Mouse (Mus musculus): Measurements from ENCODE around the gene Adprhl1. TPM values are rescaled to one million over a fixed set of nuclear protein-coding genes. Genes with fewer than 3 reads are reported as not detected.
A peak's percentile ranks its signal among the peaks of the same experiment; 100 is the strongest.

Gene Adprhl1
- 0.24 and 1.8 TPM in 2 replicates for polyA plus RNA-seq (2015; fragmentation: Nextera tagmentation; extraction: Ambion mirVana)

DNA sequence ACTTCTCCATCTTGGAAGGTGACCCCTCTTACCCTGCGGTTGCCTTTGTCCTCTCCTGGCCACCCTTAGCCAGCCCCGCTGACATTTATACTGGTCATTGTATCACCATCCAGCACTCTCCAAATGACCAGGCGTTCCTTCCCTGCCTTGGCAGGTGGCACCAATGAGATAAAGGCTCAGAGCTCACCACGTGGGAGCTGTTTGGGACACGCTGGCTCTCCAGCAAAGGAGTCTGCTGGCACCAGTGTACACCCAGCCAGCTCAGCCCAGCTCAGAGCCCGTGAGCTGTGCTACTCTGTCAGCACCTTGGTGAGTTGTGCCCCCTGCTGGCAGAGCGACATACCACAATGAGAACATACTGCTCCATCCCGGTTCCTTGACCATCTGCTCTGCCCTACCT is at the start of gene Adprhl1:
Gene Adprhl1 (minus strand): TSS at position 144 of the 400 bp plus-strand sequence.

DNA sequence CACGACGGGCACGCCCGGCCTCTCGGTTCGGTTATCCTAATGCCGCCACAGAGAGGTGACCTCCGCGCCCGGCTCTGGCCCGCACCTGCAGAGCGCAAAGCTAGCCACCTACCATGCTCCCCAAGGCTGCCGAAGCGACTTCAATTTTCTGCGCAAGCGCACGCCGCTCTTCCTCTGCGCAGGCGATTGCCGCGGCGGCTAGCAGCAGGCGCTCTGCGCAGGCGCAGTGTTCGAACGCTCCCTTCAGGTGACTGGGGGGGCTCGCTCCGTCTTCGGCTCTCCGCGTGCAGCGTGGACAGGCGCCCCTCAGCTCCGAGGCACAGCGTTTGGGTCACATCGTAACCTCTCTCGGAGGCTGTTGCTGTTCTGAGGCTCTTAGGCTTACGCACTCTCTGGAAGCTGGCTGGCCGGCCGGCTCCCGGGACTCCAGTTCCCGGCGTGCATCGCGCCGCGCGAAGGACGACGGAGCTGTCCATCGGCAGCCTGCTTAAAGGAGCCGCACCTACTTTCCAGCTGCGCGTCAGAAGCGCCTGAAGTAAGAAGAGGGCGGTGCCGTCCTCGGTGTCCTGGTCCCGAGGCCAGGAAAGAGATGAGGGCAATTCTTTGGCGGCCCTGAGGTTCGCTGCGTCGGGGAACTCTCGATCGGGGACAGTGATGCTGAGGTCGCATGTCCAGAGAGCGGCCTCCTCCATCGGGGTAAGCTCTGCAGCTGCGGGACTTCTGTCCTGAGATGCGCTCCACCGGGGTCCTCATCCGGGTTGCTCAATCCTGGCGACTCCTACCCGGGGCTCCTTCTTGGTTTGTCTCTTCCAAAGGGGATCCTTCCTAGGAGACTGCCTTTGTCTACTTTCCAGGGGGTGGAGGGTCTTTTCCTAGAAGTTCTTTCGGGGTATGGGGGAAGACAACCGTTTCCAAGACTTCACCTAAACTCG is 34.0 kb upstream of the Adprhl1 start, which contains the start of the genes Dcun1d2 and Tmco3:
Gene Dcun1d2 (minus strand): TSS at position 440 of the 932 bp plus-strand sequence.
Gene Tmco3 (plus strand): TSS at position 499 of the 932 bp plus-strand sequence.

DNA sequence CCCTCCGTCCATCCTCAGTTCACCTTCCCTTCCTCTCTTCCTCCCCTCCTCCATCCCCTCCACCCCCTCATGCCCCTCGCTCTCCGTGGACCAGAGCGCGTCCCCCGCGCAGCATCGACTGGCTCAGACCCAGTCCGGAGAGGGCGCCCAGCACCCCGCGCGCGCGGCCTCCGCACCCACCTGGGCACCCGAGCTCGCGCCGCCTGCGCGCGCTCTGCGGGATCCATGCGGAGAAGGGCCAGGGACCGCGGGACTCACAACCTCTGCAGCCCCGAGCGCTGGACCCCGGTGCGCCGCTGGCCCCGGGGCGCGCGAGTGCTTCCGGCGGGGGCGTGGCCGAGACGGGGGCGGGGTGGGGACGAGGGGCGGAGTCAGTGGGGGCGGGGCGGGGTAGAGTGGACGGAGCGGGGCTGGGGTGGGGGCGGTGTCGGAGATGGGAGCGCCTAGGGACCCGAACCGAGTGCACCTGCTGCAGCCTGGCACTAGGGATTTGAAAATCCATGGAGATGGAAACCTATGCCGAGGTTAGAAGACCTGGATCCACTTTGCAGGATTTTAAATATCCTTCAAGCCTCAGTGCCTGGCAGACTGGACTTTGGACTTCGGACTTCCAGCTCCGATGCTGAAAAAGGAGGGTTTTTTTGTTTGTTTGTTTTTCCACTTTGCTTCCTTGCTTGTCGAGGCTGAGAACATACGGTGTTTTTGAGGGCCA is 53.5 kb downstream of the Adprhl1 start, which contains the start of gene Grtp1:
Gene Grtp1 (minus strand): TSS at position 320 of the 712 bp plus-strand sequence.

Small RNA genes within 50 kb of the gene (microRNA-seq; reads per million reads assigned to microRNA genes)
- gene Mir1968 (ENCODE audit: borderline replicate concordance, insufficient number of aligned reads), result 17.9 reads per million, percentile 24 among the genes with 10 or more reads in this experiment

Other genes starting within 250 kb of the Adprhl1 start
- 0.80 and 1.2 TPM in 2 replicates for gene F7, start 228.1 kb downstream of the Adprhl1 start, polyA plus RNA-seq (2015; fragmentation: Nextera tagmentation; extraction: Ambion mirVana)
- gene F10, start 216.9 kb downstream of the Adprhl1 start, polyA plus RNA-seq (2015; fragmentation: Nextera tagmentation; extraction: Ambion mirVana), result 10.9 and 17.2 TPM in 2 replicates
- 1.6 and 3.1 TPM in 2 replicates for gene Proz, start 193.2 kb downstream of the Adprhl1 start, polyA plus RNA-seq (2015; fragmentation: Nextera tagmentation; extraction: Ambion mirVana)
- gene Pcid2, start 148.7 kb downstream of the Adprhl1 start, polyA plus RNA-seq (2015; fragmentation: Nextera tagmentation; extraction: Ambion mirVana), result 15.3 and 20.3 TPM in 2 replicates
- gene Cul4a, start 148.5 kb downstream of the Adprhl1 start, polyA plus RNA-seq (2015; fragmentation: Nextera tagmentation; extraction: Ambion mirVana), result 65.3 and 129 TPM in 2 replicates
- gene Lamp1, start 95.0 kb downstream of the Adprhl1 start, polyA plus RNA-seq (2015; fragmentation: Nextera tagmentation; extraction: Ambion mirVana), result 295 and 388 TPM in 2 replicates
- gene Grtp1, start 53.5 kb downstream of the Adprhl1 start, polyA plus RNA-seq (2015; fragmentation: Nextera tagmentation; extraction: Ambion mirVana), result 20.5 and 26.6 TPM in 2 replicates
- 11.9 and 17.3 TPM in 2 replicates for gene Dcun1d2, start 34.0 kb upstream of the Adprhl1 start, polyA plus RNA-seq (2015; fragmentation: Nextera tagmentation; extraction: Ambion mirVana)
- 23.1 and 23.3 TPM in 2 replicates for gene Tmco3, start 34.0 kb upstream of the Adprhl1 start, polyA plus RNA-seq (2015; fragmentation: Nextera tagmentation; extraction: Ambion mirVana)
- 55.0 and 71.1 TPM in 2 replicates for gene Tfdp1, start 84.6 kb upstream of the Adprhl1 start, polyA plus RNA-seq (2015; fragmentation: Nextera tagmentation; extraction: Ambion mirVana)
- gene Atp4b, start 142.7 kb upstream of the Adprhl1 start, polyA plus RNA-seq (2015; fragmentation: Nextera tagmentation; extraction: Ambion mirVana), result 1.2 TPM in 1 of 2 replicates, not detected in the other
- gene Grk1, start 150.9 kb upstream of the Adprhl1 start, polyA plus RNA-seq (2015; fragmentation: Nextera tagmentation; extraction: Ambion mirVana), result not detected in 2 replicates
- 0.91 and 1.4 TPM in 2 replicates for gene Tmem255b, start 181.0 kb upstream of the Adprhl1 start, polyA plus RNA-seq (2015; fragmentation: Nextera tagmentation; extraction: Ambion mirVana)
- 147 and 190 TPM in 2 replicates for gene Gas6, start 240.3 kb upstream of the Adprhl1 start, polyA plus RNA-seq (2015; fragmentation: Nextera tagmentation; extraction: Ambion mirVana)

Data from adrenal gland, postnatal 0 days (tissue).